Mouse (Mus musculus): ENCODE data around the gene Mpzl3.
"Not testable (repeated sequence)": the region's sequence is repeated elsewhere in the genome, so short reads cannot be mapped to it uniquely, and the experiment has no call there.

The Mpzl3 gene

DNA sequence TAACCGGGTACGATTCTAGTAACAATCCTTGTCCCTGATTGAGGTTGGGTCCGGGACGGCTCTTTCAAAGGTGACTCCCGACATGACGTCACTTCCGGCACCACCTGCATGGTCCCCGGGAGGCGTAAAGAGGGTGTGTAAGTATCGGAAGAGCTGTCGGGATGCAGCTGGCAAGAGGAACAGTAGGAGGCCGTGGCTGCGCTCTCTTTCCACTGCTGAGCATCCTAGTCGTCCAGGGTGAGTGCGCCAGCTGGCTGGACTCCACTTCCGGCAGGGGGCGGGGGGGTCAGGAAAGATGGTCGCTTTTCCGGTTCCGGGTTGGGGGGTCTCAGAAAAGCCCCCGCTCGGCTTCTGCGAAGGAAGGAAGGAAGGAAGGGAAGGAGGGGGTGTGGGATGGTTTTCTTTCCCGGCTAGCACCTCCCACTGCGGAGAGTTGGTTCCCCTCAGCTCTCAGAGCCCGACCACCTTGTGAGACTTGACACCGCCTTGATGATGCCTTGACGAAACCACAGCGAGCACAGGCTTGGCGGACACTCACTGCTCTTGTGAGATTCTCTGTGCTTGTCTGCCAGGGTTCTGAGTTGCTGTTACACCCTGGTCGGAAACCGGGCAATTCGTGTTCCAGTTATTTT lies at the start of gene Mpzl3:
Gene Mpzl3 (plus strand): TSS at position 105 of the 632 bp plus-strand sequence.
- DNase-seq (ENCODE audit: low read depth, low spot score), result peak; percentile 90

DNA sequence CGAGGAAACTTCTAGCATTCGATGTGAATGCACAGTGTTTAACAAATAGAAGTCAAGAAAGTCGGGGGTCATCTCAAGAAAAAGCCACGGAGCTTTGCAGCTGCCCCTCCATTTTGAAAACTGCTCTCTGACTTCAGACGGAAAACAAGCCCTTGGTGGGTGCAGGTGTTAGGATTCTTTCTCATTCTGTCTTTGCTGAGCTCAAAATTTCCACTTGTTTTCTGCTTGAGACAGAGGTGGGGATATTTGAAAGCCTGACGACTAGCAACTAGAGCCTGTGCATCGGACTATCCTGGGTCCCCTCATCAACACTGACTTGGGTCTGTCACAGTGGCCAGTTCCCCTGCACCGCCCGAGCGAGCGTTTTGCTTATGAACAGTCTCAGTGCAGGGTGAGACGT lies 47.6 kb upstream of the Mpzl3 start:
- no peak for DNase-seq (ENCODE audit: low read depth, low spot score)

DNA sequence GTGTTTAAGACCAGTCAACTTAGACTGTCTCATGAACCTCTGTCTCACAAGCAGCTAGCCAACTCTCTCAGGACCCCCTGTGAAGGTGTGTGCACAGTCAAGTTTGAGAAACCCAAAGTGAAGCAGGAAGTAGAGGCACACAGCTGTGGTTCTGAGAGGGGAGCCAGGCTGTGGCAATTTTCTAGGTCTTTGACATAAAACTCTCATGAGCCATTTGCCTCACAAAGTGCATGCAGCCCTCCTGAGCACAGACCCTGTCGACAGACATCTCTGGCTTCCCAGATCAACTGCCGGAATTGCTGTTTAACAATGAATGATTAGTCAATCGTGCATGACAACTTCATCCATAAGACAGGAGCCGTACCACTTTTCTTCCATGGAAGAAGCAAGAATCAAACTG lies 46.6 kb upstream of the Mpzl3 start:
- no peak for DNase-seq (ENCODE audit: low read depth, low spot score)

DNA sequence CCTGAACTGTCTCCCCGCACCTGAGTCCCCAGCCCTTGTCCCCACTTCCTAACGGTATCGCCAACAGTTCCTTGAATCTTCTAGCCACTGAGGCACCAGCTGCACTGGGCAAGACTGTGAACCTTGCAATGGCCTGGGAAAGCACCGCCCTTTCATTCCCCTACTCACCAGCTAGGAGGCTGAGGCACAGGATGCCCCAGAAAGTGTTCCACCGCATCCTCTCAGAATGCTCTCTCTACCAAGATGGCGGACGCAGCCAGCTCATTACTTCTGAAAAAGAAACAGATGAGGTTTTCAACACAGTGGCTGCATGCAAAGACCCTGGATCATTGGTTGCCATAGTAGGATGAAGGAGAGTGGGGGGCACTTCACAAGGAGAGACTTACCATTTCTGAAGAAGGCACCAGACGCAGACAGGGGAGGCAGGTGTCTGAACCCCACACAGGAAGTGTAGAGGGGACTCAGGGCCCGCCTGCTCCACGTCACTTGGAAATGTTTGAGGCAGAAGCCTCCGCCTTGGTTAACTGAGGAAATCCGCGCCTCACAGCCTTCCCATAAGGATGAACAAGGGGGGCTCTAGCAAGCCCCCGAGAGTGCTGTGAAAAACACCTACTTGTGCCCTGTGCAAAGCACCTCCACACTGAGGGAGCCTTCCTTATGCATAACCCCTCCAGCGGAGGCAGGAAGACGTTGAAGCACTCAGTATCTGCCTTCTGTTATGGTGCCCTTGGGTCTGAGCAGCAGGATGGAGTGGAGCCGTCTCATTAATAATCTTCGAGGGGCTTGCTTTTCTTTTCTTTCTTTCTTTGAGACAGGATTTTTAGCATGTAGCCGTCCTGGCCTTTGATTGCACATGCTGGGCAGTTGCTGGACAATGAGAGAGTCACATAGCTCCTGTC lies 45.6 kb upstream of the Mpzl3 start, which contains the start of gene Cd3e:
Gene Cd3e (minus strand): TSS at position 448 of the 899 bp plus-strand sequence.
- DNase-seq (ENCODE audit: low read depth, low spot score), result no peak

DNA sequence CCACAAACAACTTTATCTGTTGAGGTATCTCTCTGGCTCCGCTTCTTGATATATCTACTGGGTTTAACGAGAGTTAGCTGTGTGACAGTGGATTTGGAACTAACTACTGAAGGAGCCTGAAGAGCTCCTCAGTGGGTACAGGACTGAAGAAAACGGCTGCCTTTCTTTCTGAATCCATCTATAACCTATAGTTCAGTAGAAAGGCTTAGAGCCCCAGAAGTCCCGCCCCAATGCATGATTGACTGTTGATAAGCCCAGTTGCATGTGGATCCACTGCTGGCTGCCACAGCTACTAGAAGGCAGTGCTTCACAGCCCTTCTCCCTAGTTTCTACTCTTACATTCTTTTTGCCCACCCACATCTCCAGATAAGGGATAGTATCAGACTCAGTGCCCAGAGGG lies 44.5 kb upstream of the Mpzl3 start:
- no peak for DNase-seq (ENCODE audit: low read depth, low spot score)

DNA sequence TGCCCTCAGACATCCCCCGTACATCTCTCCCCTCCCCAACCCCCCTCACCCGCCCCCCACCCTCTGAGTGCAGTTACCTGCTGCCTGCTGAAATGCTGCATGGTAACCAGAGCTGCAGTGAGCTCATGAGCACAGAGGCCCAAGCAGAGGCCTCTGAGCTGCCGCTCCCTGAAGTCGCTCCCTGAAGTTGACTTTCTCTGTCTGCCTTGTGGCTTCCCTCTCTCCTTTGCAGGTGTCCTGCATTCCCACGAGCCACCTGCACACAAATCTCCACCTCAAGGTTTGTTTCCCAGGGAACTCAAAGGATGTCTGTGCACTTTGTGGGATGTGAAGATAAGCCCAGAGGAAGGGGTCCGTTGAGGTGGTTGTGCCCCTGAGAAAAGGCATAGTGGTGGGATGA lies 43.7 kb upstream of the Mpzl3 start:
- DNase-seq (ENCODE audit: low read depth, low spot score), result no peak

DNA sequence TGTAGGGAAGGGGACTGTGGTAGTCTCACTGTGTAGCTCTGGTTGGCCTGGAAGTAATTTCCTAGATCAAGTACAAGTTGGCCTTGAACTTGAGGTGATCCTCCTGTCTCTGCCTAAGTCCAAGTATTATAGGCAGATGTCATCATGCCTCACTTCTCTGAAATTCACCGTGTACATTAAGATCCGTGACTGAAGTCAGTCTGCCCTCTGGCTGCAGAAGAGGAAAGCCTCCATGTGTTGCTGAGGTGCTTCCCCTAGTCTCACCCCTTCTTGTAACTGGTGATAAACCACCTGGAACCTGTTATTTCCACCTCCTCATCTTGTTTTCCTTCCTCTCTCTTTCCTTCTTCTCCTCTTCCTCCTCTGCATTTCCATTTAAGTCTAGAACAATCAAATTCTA lies 40.1 kb upstream of the Mpzl3 start:
- no peak for DNase-seq (ENCODE audit: low read depth, low spot score)

DNA sequence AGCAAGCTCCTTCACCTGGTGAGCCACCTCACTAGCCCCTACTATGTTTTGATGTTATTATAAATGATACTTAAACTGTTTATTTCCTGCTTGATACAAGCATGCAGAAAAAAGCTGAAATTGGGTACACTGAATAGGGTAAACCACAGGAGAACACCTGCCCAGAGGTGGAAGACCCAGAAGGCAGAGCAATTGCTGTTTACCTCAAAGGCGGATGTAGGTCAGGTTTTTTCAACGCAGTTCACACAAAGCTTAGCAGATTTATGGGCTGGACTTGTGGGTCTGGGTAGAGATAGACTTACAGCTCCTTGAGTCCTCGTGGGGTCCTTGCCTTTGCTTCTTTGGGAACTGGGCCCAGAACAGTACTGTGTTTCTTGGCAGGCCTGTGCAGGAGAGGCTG lies 39.1 kb upstream of the Mpzl3 start:
- DNase-seq (ENCODE audit: low read depth, low spot score), result no peak

DNA sequence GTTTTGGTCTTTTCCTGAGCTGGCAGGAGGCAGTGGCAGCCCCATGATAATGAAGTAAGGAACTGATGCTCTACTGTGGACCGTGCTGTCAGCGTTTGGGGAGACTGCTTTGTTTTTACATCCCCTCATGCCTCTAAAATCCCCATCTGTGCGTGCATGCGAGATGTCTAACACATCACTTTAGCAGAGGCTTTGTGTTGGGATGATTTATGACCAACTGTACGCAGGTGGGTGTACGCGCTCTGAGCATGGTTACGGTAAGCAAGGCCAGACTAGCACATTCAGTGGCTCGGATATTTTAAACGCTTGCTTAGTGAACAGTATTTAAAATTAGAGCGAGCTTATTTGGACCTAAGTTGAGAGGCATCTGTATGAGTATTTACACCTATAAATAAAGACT lies 37.0 kb upstream of the Mpzl3 start:
- no peak for DNase-seq (ENCODE audit: low read depth, low spot score)

DNA sequence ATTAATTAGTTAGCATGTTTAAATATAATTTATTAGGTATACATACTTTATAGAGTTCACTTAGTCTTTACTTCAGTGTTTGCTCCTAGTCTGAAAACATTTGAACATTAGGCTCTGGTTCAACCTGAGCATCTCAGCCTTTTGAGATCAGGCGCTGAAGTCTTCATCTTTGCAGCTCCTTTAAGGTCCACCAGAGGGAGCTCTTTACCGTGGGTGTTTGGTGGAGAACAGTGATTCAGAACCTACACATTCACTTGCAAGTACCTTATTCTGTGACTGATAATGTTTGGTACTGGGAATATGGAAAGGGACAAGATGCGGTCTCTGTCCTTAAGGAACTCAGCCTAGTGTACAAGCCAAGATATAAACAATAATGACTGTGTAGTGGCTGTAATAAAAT lies 32.2 kb upstream of the Mpzl3 start:
- DNase-seq (ENCODE audit: low read depth, low spot score), result peak; percentile 64

DNA sequence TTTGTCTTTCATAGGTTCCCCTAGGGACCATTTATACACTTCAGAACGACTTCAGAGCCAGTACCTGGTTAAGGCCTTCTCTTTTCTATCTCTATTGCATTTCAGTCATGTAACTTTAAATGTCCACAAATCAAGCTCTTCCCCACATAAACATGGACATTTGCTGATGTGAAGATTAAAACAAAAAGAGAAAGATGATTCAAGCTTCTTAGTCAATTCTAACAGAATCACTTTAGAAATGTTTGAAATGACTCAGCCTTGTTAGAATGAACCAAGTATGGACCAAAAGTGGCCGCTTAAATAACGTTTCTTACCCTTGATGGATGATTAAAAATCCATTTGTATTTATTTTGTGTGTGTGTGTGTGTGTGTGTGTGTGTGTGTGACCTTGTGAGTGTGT lies 31.3 kb upstream of the Mpzl3 start:
- DNase-seq (ENCODE audit: low read depth, low spot score), result no peak

DNA sequence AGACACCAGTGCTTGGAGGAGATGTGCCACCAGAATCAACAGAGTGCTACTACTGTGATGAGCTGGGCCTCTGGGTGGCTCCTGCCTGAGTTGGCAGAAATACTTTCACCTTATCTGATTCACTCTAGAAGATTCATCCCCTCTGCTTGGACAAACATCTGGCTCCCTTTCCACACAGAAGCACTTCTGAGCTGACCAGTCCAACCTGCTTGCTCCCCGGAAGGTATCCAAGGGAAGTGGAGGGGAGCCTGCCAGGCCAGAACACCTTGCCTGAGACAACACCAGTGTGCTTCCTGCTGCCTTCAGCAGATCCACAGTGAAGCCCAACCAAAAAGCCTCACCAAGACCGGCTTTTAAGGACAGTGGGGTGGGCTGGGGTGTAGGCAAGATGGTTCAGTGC lies 30.8 kb upstream of the Mpzl3 start:
- no peak for DNase-seq (ENCODE audit: low read depth, low spot score)

DNA sequence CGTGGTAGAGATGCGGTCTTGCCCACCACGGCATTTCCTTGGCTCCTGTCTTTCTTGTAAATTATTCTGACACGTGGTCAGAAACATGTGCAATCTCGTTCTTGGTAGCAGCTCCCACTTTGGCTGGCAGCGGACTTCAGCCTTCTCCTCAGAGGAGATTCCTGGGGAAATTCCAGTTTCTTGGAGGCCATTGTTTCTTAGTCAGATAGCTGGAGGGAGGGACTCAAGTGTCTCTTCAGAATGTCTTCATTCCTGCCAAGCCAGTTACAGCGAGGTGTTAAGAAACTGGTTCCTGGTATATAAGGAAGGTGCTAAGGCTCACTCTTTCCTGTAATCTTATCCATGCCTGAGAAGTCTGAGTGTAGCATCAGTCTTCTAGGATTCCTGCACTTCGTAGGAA lies 27.6 kb upstream of the Mpzl3 start:
- no peak for DNase-seq (ENCODE audit: low read depth, low spot score)

DNA sequence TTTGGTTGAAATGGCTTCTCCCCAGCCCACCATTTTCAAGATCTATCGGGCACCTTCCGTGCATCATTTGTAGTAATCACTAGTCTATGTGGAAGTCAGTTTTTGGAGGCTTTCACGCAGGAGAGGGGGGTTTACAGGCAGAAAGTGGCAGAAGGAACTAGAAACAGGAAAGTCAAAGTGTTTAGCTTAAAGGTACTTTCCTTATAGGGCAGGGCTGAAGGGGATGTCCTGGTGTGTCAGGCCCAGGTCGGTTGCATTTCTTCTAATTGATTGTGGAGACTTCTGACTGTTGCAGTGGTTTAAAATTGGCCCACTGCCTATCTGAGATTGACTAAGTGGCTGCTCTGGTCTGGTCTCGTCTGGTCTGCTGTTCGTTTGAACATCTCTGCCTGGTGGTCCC lies 24.6 kb upstream of the Mpzl3 start:
- DNase-seq (ENCODE audit: low read depth, low spot score), result no peak

DNA sequence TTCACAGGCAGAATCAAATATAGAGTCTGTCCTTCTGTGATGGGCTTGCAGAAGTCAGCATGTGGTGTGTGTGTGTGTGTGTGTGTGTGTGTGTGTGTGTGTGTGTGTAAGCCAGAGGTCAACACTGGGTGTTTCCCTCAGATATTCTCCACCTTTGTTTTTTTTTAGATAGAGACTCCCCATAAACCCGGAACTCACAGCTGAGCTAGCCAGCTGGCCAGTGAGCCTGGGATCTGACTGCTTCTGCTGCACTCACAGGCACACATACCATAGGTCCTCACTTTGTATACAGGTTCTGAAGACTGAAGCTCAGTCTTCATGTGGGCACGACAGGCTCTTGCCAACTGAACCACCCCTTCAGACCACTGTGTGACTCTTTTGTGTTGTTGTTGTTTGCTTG lies 22.7 kb upstream of the Mpzl3 start:
- DNase-seq (ENCODE audit: low read depth, low spot score), result no peak

DNA sequence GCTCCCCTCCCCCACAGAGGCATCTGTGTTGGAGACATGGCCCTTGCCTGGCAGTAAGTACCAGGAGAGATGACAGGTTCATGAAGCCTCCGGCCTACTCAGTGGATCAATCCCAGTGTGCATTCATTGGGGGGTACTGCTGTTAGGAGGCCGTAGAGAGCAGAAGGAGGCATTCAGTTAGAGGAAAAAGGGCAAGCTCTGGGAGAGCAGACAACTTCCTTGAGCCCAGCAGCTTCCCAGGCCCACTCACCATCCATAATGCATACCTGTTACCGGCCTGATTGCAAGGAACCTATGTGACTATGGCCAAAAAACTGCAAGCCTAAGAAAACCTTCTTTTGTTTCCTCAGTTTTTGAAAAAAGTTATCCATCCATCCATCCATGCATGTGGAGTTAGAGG lies 20.5 kb upstream of the Mpzl3 start:
- DNase-seq (ENCODE audit: low read depth, low spot score), result no peak

DNA sequence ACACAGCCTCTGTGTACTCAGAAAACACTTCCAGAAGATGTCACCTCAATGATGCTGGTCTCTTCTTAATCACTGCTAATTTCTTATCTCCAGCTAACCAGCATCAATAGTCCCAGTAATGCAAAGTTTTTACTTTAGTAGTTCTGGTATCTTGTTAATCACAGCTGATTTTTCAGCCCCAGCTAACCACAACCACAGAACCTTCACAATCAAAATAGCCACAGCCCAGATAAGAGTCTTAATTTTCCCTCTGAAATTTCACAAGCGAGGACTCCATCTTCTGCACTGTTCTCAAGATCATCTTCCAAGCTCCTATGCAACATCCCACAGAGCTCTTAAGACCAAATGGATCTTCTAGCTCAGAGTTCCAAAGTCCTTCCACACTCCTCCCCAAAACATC lies 17.2 kb upstream of the Mpzl3 start:
- not testable (repeated sequence) for DNase-seq (ENCODE audit: low read depth, low spot score)

DNA sequence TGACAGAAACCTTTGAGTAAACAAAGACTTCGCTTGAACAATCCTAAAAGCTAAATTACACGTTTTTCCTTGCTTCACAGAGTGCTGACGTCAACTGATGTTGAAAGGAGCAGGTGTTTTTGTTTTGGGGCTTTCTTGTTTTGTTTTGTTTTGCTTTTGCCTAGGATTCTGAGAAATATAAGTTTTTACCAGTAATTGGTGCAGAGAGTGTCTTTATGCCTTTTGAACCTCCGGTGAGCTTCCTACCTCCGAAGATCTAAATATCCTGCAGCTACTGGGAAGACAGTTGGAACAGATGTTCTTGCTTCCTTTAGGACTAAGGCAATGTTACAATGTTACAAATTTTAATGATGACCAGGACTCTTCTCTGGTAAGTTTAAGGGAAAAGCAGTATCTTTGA lies 15.5 kb upstream of the Mpzl3 start, which contains the start of gene Mpzl2:
Gene Mpzl2 (plus strand): TSS at position 301 of the 400 bp plus-strand sequence.
- no peak for DNase-seq (ENCODE audit: low read depth, low spot score)

DNA sequence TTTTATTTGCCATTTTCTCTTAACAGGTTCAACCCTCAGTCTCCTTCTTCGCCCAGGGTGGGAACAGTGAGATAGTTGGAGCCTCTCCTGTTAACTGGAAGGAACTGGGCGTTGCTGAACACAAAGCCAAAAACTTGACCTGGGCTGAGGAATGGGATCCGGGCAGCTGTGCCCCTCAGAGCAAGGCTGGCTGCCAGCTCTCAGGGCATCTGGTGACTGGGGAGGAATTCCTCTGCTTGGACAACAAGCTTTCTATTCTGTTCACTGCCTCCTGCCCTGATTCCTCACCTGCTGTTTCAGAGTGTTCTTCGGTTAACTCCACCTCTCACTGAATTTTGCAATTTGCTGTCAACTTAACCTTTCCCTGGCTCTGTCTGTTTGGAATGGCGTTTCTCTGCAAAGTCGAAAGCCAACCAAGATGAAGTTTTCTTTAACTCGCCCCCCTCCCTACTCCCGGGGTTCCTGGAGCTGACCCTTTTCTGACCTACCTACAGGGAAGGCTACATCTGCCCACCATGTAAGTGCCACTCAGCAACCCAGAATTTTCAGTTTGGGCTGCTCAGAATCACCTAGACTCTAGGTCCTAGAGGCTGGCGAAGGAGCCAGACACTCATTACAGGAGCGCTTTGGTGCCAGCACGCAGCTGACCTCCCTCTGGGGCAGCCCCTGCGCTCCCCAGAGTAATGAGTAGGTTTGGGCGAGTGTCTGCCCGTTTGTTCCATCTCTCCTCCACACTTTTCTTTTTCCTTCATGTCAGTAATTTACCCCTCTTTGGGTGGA lies 14.7 kb upstream of the Mpzl3 start:
- no peak for DNase-seq (ENCODE audit: low read depth, low spot score)

DNA sequence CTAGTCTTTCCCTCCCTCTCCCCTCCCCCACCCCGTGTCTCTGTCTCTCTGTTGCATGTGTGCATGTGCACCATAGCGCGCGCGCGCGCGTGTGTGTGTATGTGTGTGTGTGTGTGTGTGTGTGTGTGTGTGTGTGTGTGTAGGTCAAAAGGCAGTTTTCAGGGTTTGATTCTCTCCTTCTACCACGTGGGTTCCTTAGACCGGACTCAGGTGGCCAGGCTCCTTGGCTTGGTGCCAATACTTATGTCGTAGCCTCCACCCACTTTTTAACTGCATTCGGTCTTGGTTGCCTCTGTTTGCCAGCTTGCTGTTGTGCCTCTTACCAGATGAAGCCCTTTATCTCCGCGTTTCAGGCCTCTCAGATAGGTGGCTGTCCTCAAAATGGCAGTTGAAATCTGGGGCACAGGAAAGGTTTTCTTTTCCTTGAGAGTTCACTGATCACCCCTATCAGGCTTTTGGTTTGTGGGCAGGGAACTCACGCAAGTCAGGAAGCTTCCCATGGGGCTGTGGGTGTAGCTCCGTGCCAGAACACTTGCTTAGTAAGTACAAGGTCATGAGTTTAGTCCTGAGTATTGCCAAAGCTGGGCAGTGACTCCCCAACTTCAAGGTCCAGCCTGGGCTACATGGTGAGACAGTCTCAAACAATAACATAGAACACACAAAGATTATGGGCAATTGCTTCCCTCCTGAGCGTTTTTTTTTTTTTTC lies 13.7 kb upstream of the Mpzl3 start:
- DNase-seq (ENCODE audit: low read depth, low spot score), result no peak

DNA sequence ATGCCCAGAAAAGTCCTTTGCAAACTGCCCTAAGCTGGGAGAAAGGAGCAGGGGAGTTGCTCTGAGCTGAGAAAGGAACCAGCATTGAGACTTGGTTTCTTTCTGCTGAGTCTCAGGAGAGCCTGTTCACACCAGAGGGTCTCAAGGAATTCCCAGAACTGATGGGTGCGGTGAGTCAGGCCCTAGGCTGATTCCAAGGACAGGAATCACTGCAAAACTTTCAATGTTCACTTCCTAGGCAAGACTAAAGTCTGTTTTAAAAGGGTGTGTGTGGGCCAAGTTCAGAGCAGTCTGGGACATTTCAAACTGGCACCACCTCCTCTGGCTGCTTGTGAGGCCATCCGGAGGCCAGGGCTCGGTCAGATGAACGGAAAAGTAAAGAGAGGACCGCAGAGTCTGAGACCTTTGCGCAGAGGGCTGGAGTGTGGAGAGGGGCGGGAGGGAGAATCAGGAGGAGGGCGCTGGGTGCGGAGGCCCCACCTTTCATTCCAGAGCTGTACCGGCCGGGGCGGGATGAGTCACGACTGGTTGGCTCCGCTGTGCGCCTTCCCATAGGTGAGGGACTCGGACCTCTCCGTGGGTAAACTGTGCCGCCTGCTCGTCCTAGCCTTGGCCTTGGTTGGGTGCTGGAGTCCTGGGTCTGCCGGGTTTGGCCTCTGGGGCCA lies 12.8 kb upstream of the Mpzl3 start:
- DNase-seq (ENCODE audit: low read depth, low spot score), result no peak
